Comparison of ENCODE assay signal across 13 mouse cellular contexts in genomic region chr15:100775189-100776166, GRCm38 (mm10). TPM values are rescaled to one million over a fixed set of nuclear protein-coding genes. Genes with fewer than 3 reads are reported as not detected.
DNase-seq lines count a peak whose midpoint lies in the region; ATAC-seq and TF ChIP-seq lines count a peak whose summit lies in the region.
"Had no signal": no experiment of that assay in that cellular context is flagged by ENCODE, and none has a peak within 500 bp of the region (broad histone marks: within the 10 kb centered on the region; RNA-seq: fewer than 3 reads in every experiment).

No protein-coding gene starts in this region.

- no peaks in the 10 kb centered on the region for H3K9me3 ChIP-seq in hindbrain, embryonic 13.5 days
- H3K9me3 ChIP-seq in hindbrain, embryonic 16.5 days (ENCODE audit: control insufficient read depth, low read length), result no peaks in the 10 kb centered on the region
- no peaks in the 10 kb centered on the region for H3K9me3 ChIP-seq in ES-Bruce4 (replicated peaks; ENCODE audit: control insufficient read depth, insufficient read depth, low read length, poor library complexity, severe bottlenecking)
- no peaks in the 10 kb centered on the region for H3K9me3 ChIP-seq in limb, embryonic 12.5 days
- H3K9me3 ChIP-seq in heart, embryonic 10.5 days, result no peaks in the 10 kb centered on the region
- H3K9me3 ChIP-seq: midbrain, embryonic 12.5 days had no signal

- H3K4me2 ChIP-seq in hindbrain, embryonic 13.5 days, result no peak overlapping the region
- H3K4me2 ChIP-seq in hindbrain, embryonic 16.5 days (ENCODE audit: low read length), result no peak overlapping the region
- peak overlapping the region; percentile 8; the same call in 1 of the 2 replicates for H3K4me2 ChIP-seq in limb, embryonic 12.5 days
- H3K4me2 ChIP-seq: midbrain, embryonic 12.5 days had no signal

- no peaks in the 10 kb centered on the region for H3K27me3 ChIP-seq in hindbrain, embryonic 13.5 days
- H3K27me3 ChIP-seq in hindbrain, embryonic 16.5 days (replicated peaks; ENCODE audit: control insufficient read depth, insufficient read depth, low read length), result no peaks in the 10 kb centered on the region
- no peaks in the 10 kb centered on the region for H3K27me3 ChIP-seq in ES-Bruce4 (ENCODE audit: control insufficient read depth, insufficient read depth, low read length, poor library complexity, severe bottlenecking)
- no peaks in the 10 kb centered on the region; the same call in 1 of the 2 replicates for H3K27me3 ChIP-seq in limb, embryonic 12.5 days
- peaks cover 80% of the 10 kb centered on the region for H3K27me3 ChIP-seq in heart, embryonic 10.5 days (ENCODE audit: insufficient read depth, poor library complexity, severe bottlenecking)
- H3K27me3 ChIP-seq: midbrain, embryonic 12.5 days had no signal

- no peak overlapping the region; the same call in 1 of the 2 replicates for H3K27ac ChIP-seq in hindbrain, embryonic 13.5 days
- no peak overlapping the region for H3K27ac ChIP-seq in hindbrain, embryonic 16.5 days (ENCODE audit: low read depth, low read length)
- no peak overlapping the region for H3K27ac ChIP-seq in ES-Bruce4 (ENCODE audit: insufficient read depth, low read length)
- H3K27ac ChIP-seq in limb, embryonic 12.5 days, result peak overlapping the region; percentile 59; the same call in 1 of the 2 replicates
- H3K27ac ChIP-seq in heart, embryonic 10.5 days, result no peak overlapping the region
- H3K27ac ChIP-seq: midbrain, embryonic 12.5 days had no signal

- no peak for TF ChIP-seq POLR2A in ES-Bruce4 (IDR thresholded peaks at IDR 0.05; ENCODE audit: insufficient read depth, low read length)

- WGBS in hindbrain, embryonic 13.5 days, result 61% methylated on average over 19 of the region's 19 CpGs
- WGBS in hindbrain, embryonic 16.5 days, result 59% methylated on average over 19 of the region's 19 CpGs
- 33% methylated on average over 19 of the region's 19 CpGs for WGBS in limb, embryonic 12.5 days
- WGBS in heart, embryonic 10.5 days, result 50% methylated on average over 19 of the region's 19 CpGs

- DNase-seq in embryo, embryonic 11 days, result peak; percentile 24
- DNase-seq in cerebellum, adult 9-11 months, result no peak
- no peak for DNase-seq in heart, embryonic 10.5 days (ENCODE audit: low spot score)
- DNase-seq: B cell, adult 2 months; cerebellum, adult 11 months; heart, postnatal 4 days; kidney, adult 8-10 months had no signal

- ATAC-seq in hindbrain, embryonic 13.5 days (ENCODE audit: low FRiP score), result no peak
- ATAC-seq in hindbrain, embryonic 16.5 days, result no peak
- no peak for ATAC-seq in limb, embryonic 12.5 days (ENCODE audit: insufficient number of reproducible peaks, insufficient read depth, low FRiP score, low TSS enrichment, low read depth)
- ATAC-seq in frontal cortex, adult (ENCODE audit: low TSS enrichment), result no peak

- H3K4me3 ChIP-seq in hindbrain, embryonic 13.5 days, result no peak overlapping the region
- H3K4me3 ChIP-seq in hindbrain, embryonic 16.5 days (ENCODE audit: low read length), result no peak overlapping the region
- H3K4me3 ChIP-seq in ES-Bruce4 (ENCODE audit: low read depth, low read length), result 0 out of 2 replicates have a peak overlapping the region, but pooled peaks have one; percentile 1
- no peak overlapping the region for H3K4me3 ChIP-seq in limb, embryonic 12.5 days (replicated peaks)
- H3K4me3 ChIP-seq in heart, embryonic 10.5 days, result no peak overlapping the region
- H3K4me3 ChIP-seq: midbrain, embryonic 12.5 days had no signal

- no peak for TF ChIP-seq EP300 in ES-Bruce4 (IDR thresholded peaks at IDR 0.05; ENCODE audit: insufficient read depth, low read depth, low read length)

- peak overlapping the region; percentile 8; the same call in 1 of the 2 replicates for H3K9ac ChIP-seq in hindbrain, embryonic 13.5 days
- no peak overlapping the region for H3K9ac ChIP-seq in hindbrain, embryonic 16.5 days (ENCODE audit: low read depth, low read length)
- H3K9ac ChIP-seq in ES-Bruce4 (ENCODE audit: low read depth, poor library complexity, severe bottlenecking), result no peak overlapping the region
- 0 out of 2 replicates have a peak overlapping the region, but pooled peaks have one; percentile 23 for H3K9ac ChIP-seq in limb, embryonic 12.5 days (replicated peaks)
- H3K9ac ChIP-seq: midbrain, embryonic 12.5 days had no signal

- no peak for TF ChIP-seq CTCF in ES-Bruce4 (IDR thresholded peaks at IDR 0.05; ENCODE audit: low read depth, low read length)

- peaks cover 19% of the 10 kb centered on the region for H3K36me3 ChIP-seq in hindbrain, embryonic 13.5 days
- H3K36me3 ChIP-seq in hindbrain, embryonic 16.5 days (ENCODE audit: control insufficient read depth, insufficient read depth, low read length), result no peaks in the 10 kb centered on the region
- H3K36me3 ChIP-seq in ES-Bruce4 (ENCODE audit: control insufficient read depth, insufficient read depth, low read length, poor library complexity, severe bottlenecking), result no peaks in the 10 kb centered on the region
- no peaks in the 10 kb centered on the region for H3K36me3 ChIP-seq in limb, embryonic 12.5 days
- no peaks in the 10 kb centered on the region for H3K36me3 ChIP-seq in heart, embryonic 10.5 days
- H3K36me3 ChIP-seq: midbrain, embryonic 12.5 days had no signal

- H3K4me1 ChIP-seq in hindbrain, embryonic 13.5 days (replicated peaks), result peaks cover 39% of the 10 kb centered on the region
- H3K4me1 ChIP-seq in hindbrain, embryonic 16.5 days (ENCODE audit: control insufficient read depth, insufficient read depth, low read depth, low read length), result no peaks in the 10 kb centered on the region; the same call in 1 of the 2 replicates
- H3K4me1 ChIP-seq in ES-Bruce4 (ENCODE audit: control insufficient read depth, insufficient read depth, low read length), result peaks cover 7% of the 10 kb centered on the region
- H3K4me1 ChIP-seq in limb, embryonic 12.5 days (replicated peaks), result peaks cover 43% of the 10 kb centered on the region
- peaks cover 16% of the 10 kb centered on the region; the same call in 1 of the 2 replicates for H3K4me1 ChIP-seq in heart, embryonic 10.5 days

RNA-seq across cellular contexts. Expression of gene Slc4a8, which starts 13.9 kb away (rescaled TPM):
- 25.7 and 26.2 TPM in 2 replicates for polyA plus RNA-seq in hindbrain, embryonic 13.5 days (2015; fragmentation: Nextera tagmentation; extraction: Ambion mirVana)
- polyA plus RNA-seq in hindbrain, embryonic 16.5 days (2015; fragmentation: Nextera tagmentation; extraction: Ambion mirVana), result 24.7 and 27.9 TPM in 2 replicates
- 15.6 and 18.7 TPM in 2 replicates for polyA plus RNA-seq in ES-Bruce4 (2011; ENCODE audit: insufficient read depth, insufficient read length, low read depth, missing spikeins)
- 7.5 and 8.6 TPM in 2 replicates for polyA plus RNA-seq in limb, embryonic 12.5 days (2016; fragmentation: Nextera tagmentation; extraction: Ambion mirVana)
- 2.2 and 2.3 TPM in 2 replicates for polyA plus RNA-seq in heart, embryonic 10.5 days (2016; fragmentation: Nextera tagmentation; extraction: Ambion mirVana)

RNA-seq across cellular contexts. Expression of gene Galnt6, which starts 46.3 kb away (rescaled TPM):
- polyA plus RNA-seq in hindbrain, embryonic 13.5 days (2015; fragmentation: Nextera tagmentation; extraction: Ambion mirVana), result 0.13 and 0.17 TPM in 2 replicates
- polyA plus RNA-seq in hindbrain, embryonic 16.5 days (2015; fragmentation: Nextera tagmentation; extraction: Ambion mirVana), result 0.17 and 0.30 TPM in 2 replicates
- polyA plus RNA-seq in ES-Bruce4 (2011; ENCODE audit: insufficient read depth, insufficient read length, low read depth, missing spikeins), result 25.1 and 28.1 TPM in 2 replicates
- polyA plus RNA-seq in limb, embryonic 12.5 days (2016; fragmentation: Nextera tagmentation; extraction: Ambion mirVana), result 0.15 and 0.20 TPM in 2 replicates
- polyA plus RNA-seq in heart, embryonic 10.5 days (2016; fragmentation: Nextera tagmentation; extraction: Ambion mirVana), result 0.18 and 0.20 TPM in 2 replicates

Comparison
In these comparisons a context has a peak if more than half of its experiments do, and no peak if none do; other contexts are left out.
1. H3K9ac ChIP-seq: peak in hindbrain, embryonic 13.5 days (single experiment) and limb, embryonic 12.5 days (single experiment); none in hindbrain, embryonic 16.5 days (single experiment) and ES-Bruce4 (single experiment).
2. RNA of gene Galnt6, which starts 46.3 kb away (polyA plus RNA-seq): 25.1 to 28.1 TPM in ES-Bruce4; 0.17 to 0.30 TPM in hindbrain, embryonic 16.5 days, 0.15 to 0.20 TPM in limb, embryonic 12.5 days, 0.18 to 0.20 TPM in heart, embryonic 10.5 days and 0.13 to 0.17 TPM in hindbrain, embryonic 13.5 days; every median in the first group is over 10 times any median in the second.